Mouse (Mus musculus): ENCODE data around the gene Gfra1. TPM values are rescaled to one million over a fixed set of nuclear protein-coding genes. Genes with fewer than 3 reads are reported as not detected.

Gene Gfra1
- total RNA-seq, 2 experiments from 2014 or later: 0.48 TPM; not detected in 1

DNA sequence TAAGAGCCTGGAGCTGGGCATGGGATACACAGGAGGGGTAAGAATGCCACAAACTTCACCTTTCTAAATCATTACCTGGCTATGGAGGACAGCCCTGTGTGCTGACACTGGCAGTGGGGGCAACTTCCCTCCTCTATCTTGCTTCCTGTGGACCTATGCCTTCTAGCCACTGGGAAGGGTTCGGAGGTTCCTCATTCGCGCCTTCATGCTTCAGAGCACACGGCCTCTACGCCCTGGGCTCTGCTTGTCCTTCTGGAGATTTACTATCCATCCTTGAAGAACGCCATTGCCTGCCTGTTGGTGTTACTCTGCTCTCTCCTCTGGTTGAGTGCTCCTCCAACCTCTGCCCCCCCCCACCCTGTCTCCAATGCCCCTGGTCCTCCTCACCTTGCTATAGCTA, 118.9 kb downstream of the Gfra1 start:
- peak; percentile 63 for ATAC-seq (ENCODE audit: poor library complexity, severe bottlenecking)

DNA sequence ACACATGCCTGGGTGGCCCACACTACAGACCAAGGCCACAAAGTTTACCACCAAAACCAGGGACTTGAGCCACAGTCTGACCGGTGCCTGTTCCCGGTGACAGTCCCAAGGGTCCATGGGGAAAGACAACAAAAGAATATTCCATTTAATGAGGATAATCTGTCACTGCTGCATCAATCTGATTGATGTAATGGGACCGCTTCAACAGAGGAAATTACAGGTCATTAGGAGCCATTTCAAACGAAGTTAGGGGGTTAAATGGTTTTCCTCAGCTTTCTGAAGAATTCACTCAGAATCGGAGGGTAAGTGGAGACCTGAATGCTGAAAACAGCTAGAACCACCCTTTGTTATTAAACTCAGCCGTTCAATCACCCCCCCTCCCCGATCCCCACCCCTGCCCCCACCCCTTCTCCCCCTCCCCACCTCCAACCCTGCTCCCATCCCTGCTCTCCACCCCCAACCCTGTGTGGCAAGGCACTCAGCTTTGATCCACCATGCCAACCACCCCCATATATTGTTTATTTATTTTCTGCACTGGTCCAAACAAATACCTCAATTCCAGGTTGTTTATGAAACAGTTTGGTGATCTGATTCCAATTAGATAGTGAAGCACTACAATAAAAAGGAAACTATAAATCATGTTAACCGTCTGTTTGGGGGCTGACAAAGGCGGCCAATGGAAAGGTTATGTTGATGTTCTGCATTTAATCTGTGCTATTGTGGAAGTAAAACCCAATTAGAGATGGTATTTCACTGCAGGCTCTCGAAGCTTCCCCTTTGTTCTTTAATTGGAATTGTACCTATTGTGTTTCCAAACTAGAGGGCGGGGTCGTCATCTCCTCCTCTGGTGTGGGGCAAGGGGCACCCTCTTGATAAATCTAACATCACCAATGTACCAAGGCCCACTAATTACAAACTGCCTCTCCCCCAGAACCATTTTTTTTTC, 119.9 kb downstream of the Gfra1 start:
- ATAC-seq (ENCODE audit: poor library complexity, severe bottlenecking): no peak

DNA sequence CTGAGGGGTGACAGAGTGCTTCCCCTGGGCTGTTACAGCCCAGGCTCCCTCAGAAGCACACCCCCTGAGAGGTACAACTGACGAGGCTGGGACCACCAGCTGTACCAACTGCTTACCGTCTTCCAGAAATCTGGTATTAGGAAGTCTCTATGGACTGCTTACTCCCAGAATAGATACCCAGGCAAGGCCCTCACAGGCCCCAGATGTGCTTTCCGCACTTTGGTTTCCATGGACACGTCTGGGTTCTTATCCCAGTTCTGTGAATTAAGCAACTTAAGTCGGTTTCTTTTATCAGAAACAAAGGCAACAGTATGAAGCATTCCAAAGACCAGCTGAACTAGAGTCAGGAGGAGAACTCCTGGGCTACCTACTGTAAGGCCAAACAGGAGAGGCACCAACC, 126.4 kb downstream of the Gfra1 start:
- ATAC-seq (ENCODE audit: poor library complexity, severe bottlenecking): no peak

DNA sequence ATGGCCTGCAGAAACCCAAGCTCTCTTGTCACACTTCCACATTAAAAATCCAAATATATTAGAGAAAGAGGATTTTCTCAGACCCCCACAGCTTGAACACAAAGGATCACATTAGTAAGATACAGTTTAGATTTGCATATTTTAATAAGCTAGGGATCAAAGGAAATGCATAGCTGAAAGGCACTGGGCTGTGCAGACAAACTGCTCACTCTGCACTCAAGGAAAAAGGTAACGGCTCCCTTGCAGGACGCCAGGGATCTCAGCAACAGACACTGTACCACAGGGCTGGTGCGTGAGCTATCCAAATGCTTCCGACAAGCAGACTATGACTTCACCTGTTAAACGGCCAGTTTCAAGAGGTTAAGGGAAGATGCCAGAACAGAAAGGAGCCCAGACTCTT, 127.7 kb downstream of the Gfra1 start:
- no peak for ATAC-seq (ENCODE audit: poor library complexity, severe bottlenecking)

DNA sequence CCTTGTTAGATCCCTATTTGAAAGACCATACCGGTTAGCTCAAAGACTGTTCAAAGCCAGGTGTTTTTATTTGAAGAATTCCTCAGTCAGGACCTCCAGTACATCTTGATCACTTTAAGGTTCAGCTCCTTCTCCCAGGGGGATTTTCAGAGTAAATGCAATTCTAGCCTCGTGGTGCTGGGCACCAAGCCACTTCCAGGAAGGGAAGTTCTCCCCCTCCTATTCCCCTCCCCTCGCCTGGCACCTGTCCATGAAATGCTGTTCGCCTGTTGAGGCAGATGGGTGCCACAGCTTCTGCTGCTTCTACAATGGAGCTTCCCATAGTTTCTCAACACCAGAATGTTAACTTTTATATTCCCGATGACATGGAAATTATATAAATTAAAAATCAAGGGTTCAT, 139.2 kb downstream of the Gfra1 start:
- no peak for ATAC-seq (ENCODE audit: poor library complexity, severe bottlenecking)

DNA sequence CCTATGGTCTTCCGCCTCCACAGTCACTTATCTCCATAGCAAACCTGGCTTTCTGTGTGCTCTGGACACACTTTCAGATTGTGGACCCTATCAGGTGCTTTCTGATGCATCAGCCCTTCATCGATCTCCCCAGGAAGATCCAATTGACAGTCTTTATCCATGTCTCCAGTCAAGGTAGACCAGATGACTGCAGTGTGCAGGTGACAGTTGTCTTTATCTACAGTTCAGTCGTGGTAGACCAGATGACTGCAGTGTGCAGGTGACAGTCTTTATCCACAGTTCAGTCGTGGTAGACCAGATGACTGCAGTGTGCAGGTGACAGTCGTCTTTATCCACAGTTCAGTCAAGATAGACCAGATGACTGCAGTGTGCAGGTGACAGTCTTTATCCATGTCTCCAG, 140.0 kb downstream of the Gfra1 start:
- no peak for ATAC-seq (ENCODE audit: poor library complexity, severe bottlenecking)

DNA sequence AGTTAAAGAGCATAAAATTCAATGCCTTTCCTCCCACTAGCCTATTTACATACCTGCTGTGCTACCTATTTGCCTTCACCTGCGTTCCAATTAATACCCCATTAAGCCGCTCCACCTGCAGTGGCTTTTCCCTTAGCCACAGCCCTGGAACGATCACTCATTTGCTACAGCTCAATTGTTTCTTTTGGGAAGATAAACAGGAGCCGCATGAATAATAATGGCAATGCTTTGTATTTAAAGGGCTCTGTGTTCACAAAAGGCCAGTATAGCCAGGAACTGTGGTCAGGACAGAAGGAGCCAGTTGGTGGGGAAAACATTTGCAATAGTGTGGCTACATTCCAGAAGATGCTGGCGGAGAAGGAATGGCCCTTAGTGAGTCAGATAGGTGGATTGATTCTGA, 141.1 kb downstream of the Gfra1 start:
- ATAC-seq (ENCODE audit: poor library complexity, severe bottlenecking): no peak

DNA sequence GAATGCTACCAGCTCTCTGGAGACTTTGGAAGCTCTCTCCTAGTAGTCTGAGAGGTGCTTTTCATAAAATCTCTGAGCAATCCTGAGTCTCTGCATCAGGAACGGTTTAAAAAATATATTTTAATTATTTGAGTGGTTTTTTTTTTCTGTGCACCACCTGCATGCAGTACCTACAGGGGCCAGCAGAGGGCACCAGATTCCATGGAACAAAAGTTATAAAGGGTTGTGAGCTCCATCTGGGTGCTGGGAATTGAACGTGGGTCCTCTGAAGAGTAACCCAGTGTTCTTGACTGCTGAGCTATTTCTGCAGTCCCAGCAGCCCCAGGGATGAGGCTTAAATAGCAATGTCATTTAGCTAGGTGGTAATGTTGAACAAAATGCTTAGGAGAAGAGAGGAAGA, 141.9 kb downstream of the Gfra1 start:
- no peak for ATAC-seq (ENCODE audit: poor library complexity, severe bottlenecking)

DNA sequence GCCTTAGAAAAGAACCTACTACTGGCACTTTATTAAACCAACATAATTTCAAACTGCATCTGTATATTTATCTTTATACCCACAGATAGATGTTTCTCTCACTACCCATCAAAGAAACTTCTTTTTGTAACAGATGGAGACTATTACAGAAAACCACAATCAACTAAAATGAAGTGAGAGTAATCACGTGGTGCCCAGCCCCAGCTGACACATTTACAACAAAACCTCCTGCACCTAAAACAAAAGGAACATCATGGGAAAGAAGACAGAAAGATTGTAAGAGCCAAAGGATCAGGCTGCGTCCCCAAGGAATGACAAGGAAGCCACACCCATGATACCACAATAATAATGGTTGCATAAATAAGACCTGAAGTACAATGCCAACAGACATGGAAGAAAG, 143.2 kb downstream of the Gfra1 start:
- ATAC-seq (ENCODE audit: poor library complexity, severe bottlenecking): no peak

DNA sequence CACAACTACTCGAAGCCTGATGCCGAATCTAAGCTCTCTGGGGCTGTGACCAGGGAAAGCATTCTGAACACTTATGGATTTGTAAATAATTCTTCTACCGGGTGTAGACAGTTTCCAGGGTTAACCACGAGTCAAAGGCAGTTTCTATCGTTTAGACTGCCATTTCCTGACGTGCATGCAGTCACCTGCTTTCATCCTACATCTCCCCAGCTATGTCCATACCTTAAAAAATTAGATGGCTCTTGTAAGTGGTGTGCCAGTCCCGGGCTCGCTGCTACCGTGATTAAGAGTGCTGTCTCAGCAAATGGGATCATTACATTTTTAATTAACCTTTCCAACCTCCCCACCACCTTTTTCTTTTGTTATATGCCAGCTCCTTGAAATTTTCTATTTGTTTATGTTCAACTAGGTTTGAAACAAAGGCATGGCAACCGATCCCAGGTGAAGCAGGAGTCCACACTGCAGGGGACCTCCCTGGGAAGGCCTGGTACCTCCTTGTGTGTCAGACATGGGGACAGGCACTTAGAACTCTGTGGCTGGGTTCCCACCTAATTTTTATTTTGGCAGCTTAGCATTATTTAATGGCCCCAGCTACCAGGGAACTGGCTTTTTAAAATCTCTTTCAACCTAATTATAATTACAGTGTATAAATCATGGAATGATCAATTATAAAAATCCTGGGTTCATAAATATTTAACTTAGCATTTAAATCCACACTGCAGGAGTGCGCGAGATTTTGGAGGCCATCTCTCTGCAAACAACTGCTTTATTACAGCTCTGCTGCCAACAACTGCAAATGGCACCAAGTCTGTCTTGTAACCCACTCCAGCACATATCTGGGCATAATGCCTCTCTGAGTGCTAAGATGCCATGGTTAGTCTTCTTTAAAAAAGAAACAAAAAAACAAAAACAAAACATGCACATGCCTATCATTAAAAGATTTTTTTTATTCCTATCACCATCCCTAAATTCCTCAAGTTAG, 145.1 kb downstream of the Gfra1 start:
- ATAC-seq (ENCODE audit: poor library complexity, severe bottlenecking): no peak

DNA sequence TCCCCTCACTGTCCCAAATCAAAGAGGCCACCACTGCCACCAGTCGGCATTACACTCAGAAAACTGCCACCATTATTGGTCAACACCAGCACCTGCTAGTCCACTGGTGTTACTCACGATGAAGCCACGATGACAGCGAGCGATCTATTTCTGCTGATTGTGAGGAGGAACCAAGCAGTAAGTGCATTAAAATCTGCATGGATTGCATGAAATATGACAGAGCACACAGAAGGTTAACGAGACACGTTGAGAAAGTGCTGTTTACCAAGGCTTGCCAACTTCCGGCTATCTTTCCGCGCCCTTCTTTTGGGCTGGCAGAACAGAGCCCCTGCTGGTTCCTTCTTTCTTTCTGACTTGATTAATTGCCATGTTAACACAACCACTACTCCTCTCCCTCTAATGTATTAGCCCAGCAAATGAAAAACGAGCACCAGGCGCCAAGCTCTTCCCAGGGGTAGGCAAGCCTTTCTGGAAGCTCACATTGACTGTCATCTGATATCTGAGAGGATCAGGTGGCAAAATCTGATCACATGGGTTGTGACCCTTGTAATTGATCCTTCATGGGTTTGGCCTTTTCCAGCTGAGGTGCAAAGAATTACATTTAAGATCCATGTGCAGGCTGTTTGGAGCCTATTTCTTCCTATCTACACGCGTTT, 146.0 kb downstream of the Gfra1 start:
- peak; percentile 84 for ATAC-seq (ENCODE audit: poor library complexity, severe bottlenecking)

DNA sequence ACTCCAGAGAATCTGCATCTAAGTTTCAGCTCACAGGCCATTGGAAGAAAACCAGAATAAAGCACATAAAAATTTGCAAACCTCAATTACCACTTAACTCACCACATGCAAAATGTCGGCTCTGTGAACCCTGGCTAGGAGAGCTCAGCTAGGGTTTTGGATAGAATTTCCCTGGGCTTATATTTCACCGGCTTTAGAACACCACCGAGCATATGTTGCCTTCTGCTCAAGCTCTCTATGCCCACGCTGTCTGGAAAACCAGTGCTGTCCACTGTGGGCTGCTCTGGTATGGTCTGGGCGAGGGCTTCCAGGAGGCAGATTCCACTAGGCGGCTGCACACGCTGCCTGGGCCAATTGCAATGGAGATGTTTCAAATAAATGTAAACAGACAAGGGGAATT, 154.6 kb downstream of the Gfra1 start:
- ATAC-seq (ENCODE audit: poor library complexity, severe bottlenecking): no peak

DNA sequence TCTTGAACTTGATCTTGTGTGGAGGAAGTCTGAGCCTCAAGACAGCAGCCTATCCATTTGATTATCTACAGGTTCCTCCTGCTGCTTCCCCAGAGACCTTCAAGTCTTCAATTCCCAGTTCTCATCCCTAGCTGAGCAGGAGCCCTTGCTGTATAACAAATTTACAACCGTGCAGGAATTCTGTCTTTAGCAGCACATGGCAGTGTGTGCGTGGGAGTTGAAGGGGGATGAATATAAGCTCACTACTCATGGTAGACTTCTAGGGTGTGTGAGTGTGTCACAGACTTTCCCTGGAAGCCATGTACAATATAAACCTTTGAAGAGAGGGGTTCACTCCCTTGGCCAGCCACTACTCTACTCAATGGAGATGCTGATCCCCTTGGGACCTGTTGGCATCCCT, 157.8 kb downstream of the Gfra1 start:
- ATAC-seq (ENCODE audit: poor library complexity, severe bottlenecking): no peak

DNA sequence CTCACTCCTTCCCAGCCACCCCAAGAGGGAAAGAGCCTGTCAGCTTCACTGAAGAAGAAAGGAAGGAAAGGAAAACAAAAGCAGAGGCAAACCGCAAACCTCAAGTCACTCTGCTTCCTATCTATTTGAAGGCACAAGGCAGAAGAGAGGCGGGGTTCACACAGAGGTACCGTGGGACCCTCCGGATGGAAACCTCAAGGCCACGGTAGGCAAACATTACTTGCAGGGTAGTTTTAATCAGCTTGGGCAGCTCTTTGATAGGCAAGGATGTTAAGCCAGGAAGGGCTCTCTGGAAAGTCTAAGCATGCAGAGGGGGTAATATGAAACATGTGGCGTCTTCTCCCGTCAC, 158.9 kb downstream of the Gfra1 start:
- peak; percentile 30; the same call in 1 of the 2 replicates for ATAC-seq (ENCODE audit: poor library complexity, severe bottlenecking)

DNA sequence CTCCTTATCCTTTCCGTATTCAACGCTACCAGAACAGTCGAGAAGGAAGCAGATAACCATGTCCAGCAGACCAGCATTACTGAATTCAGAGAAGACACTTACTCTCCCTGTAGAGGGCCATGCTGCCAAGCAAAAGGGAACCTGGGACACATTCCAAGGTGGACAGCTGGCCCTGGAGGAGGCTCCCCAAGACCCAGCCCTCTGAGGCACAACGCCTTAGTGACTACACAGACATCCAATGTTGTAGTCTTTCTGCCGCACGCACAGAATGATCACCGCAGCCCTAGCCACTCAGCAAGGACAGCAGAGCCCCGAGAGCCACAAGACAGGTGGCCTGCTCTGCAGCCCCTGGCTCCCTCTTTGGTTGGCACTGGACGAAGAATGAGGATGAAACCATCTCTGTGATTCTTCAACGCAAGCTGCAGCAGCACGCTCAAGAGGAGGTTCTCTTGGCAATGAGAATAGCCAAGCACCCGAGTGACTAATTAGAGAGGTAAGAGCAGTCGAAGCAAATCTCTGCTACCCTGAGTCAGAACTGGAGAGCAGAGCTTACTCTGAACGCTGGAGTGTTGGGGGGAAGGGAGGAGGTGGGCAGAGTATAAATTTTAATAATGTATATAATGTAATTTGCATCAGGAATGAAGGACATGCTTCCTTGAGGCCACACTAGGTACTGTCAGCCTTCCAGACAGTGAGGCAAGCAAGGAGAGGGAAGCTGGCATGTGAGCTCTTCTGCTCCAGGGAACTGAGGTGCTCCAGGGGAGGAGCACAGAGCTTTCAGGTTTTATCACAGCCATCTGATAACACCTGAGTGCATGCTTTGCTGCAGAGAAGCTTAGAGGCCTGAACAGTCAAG, 159.5 kb downstream of the Gfra1 start:
- ATAC-seq (ENCODE audit: poor library complexity, severe bottlenecking): no peak

DNA sequence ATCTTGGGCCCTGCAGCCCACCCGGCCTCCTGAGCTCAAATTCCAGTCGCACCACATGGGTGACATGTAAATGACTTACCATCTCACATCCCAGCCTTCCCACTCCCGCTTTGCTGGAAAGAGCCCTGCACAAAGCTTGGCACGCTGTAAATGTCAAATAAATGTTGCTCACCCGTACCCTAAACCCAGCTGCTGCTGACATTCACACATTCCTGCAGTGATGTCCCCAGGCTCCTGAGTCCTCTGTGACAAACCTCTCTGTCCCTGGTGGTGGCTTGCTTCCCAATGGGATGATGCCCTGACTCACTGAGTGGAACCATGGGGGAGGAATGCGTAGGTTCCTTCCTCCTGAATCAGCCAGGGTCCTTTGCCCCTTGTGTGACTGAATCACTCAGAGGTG, 167.6 kb downstream of the Gfra1 start:
- no peak for ATAC-seq (ENCODE audit: poor library complexity, severe bottlenecking)

DNA sequence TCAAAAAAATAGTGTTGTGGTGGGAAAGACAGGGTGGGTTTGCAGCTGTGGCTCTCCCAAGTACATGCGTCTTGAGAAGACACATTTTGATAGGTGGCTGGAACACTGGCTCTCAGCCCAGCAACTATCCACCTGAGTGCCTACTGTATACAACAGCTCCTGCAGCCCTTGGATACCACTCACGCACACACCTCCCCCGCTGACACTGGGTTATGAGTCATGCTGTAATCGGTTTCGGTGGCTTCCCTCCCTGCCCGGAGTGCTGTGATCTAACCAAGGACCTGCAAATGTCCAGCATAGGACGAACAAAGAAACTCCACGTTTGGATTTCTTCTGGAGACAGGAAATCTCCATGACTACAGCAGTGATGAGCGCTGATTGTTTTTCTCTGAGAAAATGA, 180.4 kb downstream of the Gfra1 start:
- no peak for ATAC-seq (ENCODE audit: poor library complexity, severe bottlenecking)

DNA sequence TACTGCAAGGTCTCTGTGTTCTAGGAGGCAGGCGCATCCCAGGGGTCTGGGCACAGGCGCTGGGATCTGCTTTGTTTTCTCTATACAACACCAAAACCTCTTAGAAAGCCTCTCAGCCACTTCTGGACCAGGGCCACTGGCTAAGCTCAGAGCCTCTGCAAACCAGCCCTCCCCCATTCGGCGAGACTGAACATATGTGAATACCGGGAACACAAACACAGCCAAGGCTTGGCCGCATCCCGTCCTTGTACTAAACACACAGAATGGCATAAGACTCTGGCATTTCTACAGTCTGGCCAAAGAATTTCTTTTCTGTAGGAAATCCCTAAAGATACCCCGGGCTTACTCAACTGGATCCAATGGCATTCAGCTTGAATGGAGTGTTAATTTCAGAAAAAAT, 183.9 kb downstream of the Gfra1 start:
- no peak for ATAC-seq (ENCODE audit: poor library complexity, severe bottlenecking)

DNA sequence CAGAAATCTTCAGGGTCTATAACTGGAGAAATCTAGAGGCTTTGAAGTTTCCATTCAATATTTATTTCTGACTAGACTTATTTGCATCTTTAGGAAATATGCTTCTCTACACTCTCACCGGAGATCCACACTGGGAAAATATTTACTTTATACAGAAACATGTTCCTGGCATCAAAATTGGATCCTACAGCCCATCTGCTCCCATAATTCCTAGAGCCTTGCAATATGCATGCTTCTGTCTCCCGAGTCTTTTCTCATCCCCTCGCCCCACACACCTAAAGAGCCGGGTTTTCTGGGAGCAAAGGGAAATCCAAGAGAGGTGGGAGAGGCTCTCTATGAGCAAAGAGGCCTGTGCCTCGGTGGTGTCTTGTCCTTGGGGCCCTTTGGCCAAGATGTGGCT, 184.9 kb downstream of the Gfra1 start:
- no peak for ATAC-seq (ENCODE audit: poor library complexity, severe bottlenecking)

DNA sequence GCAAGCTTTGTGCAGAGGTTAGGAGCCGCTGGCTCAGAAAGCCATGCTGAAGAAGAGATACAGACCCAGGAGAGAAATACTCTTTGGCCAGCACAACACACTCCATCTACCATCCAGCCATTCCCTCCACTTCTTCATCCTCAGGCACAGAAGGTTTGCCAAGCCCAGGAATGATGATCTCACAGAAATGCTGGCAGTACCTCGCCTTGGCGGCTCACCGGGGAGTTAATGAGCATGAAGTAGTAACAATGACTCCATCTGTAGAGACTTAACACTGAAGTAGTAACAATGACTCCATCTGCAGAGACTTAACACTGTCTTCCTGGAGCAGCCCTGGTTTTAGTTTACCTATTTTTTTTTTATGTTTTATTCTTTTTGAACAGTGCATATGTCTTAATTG, 187.2 kb downstream of the Gfra1 start:
- ATAC-seq (ENCODE audit: poor library complexity, severe bottlenecking): no peak

All from megakaryocyte, adult 5-6 weeks (primary cell).